Mouse (Mus musculus): Measurements from ENCODE around the gene Polr2e. TPM values are rescaled to one million over a fixed set of nuclear protein-coding genes. Genes with fewer than 3 reads are reported as not detected.

Gene Polr2e
- total and polyA plus RNA-seq, 2 experiments, result 26.4 to 74.6 TPM

GRCm38 (mm10) chr10:80074813-80075601 lies 35.4 kb upstream of the Polr2e start:
- WGBS, result 64% methylated on average over 28 of the region's 28 CpGs
- peaks cover 7% of the 10 kb centered on the region; the same call in 1 of the 2 replicates for H3K79me2 ChIP-seq (ENCODE audit: control insufficient read depth, insufficient read depth, low read length)
- TF ChIP-seq POLR2A (IDR thresholded peaks at IDR 0.05; ENCODE audit: extremely low read depth, insufficient read depth, low read length) (no peak), CTCF (IDR thresholded peaks at IDR 0.05; ENCODE audit: low read depth, low read length) (peak; percentile 40)
- H3K4me3 ChIP-seq (ENCODE audit: insufficient read depth, low read depth, low read length), result peak overlapping the region; percentile 67
- no peak for DNase-seq (ENCODE audit: extremely low read depth, low read depth, low spot score)
- peaks cover 4% of the 10 kb centered on the region; the same call in 1 of the 2 replicates for H3K36me3 ChIP-seq (ENCODE audit: control insufficient read depth, insufficient read depth, low read length)
- peak overlapping the region; percentile 78 for H3K9ac ChIP-seq (ENCODE audit: low read depth, low read length)
- peak overlapping the region; percentile 65 for H3K27ac ChIP-seq (replicated peaks; ENCODE audit: insufficient read depth, low read depth, low read length)
- peaks cover 37% of the 10 kb centered on the region for H3K4me1 ChIP-seq (ENCODE audit: control insufficient read depth, insufficient read depth, low read length)
- no peaks in the 10 kb centered on the region for H3K27me3 ChIP-seq (ENCODE audit: control insufficient read depth, insufficient read depth, low read length)

GRCm38 (mm10) chr10:80072623-80073489 lies 33.3 kb upstream of the Polr2e start:
- 74% methylated on average over 20 of the region's 20 CpGs for WGBS
- peaks cover 3% of the 10 kb centered on the region; the same call in 1 of the 2 replicates for H3K79me2 ChIP-seq (ENCODE audit: control insufficient read depth, insufficient read depth, low read length)
- H3K27me3 ChIP-seq (ENCODE audit: control insufficient read depth, insufficient read depth, low read length), result no peaks in the 10 kb centered on the region
- H3K4me1 ChIP-seq (ENCODE audit: control insufficient read depth, insufficient read depth, low read length), result peaks cover 44% of the 10 kb centered on the region
- DNase-seq (ENCODE audit: extremely low read depth, low read depth, low spot score), result no peak
- no peak for TF ChIP-seq CTCF (IDR thresholded peaks at IDR 0.05; ENCODE audit: low read depth, low read length)
- no peak for TF ChIP-seq POLR2A (IDR thresholded peaks at IDR 0.05; ENCODE audit: extremely low read depth, insufficient read depth, low read length)
- peak overlapping the region; percentile 1; the same call in 1 of the 2 replicates for H3K9ac ChIP-seq (ENCODE audit: low read depth, low read length)
- peak overlapping the region; percentile 84; the same call in 1 of the 2 replicates for H3K27ac ChIP-seq (replicated peaks; ENCODE audit: insufficient read depth, low read depth, low read length)
- H3K4me3 ChIP-seq (ENCODE audit: insufficient read depth, low read depth, low read length), result no peak overlapping the region
- no peaks in the 10 kb centered on the region for H3K36me3 ChIP-seq (ENCODE audit: control insufficient read depth, insufficient read depth, low read length)

- H3K4me3 ChIP-seq (ENCODE audit: insufficient read depth, low read depth, low read length), result no peak overlapping the region
- TF ChIP-seq POLR2A (IDR thresholded peaks at IDR 0.05; ENCODE audit: extremely low read depth, insufficient read depth, low read length) (no peak), CTCF (IDR thresholded peaks at IDR 0.05; ENCODE audit: low read depth, low read length) (no peak)
- H3K79me2 ChIP-seq (ENCODE audit: control insufficient read depth, insufficient read depth, low read length), result peaks cover 3% of the 10 kb centered on the region; the same call in 1 of the 2 replicates
- DNase-seq (ENCODE audit: extremely low read depth, low read depth, low spot score), result no peak
- H3K9ac ChIP-seq (ENCODE audit: low read depth, low read length), result peak overlapping the region; percentile 44
- WGBS, result 9% methylated on average over 3 of the region's 3 CpGs
- peak overlapping the region; percentile 84 for H3K27ac ChIP-seq (replicated peaks; ENCODE audit: insufficient read depth, low read depth, low read length)
- no peaks in the 10 kb centered on the region for H3K36me3 ChIP-seq (ENCODE audit: control insufficient read depth, insufficient read depth, low read length)
- H3K4me1 ChIP-seq (ENCODE audit: control insufficient read depth, insufficient read depth, low read length), result peaks cover 44% of the 10 kb centered on the region
- no peaks in the 10 kb centered on the region for H3K27me3 ChIP-seq (ENCODE audit: control insufficient read depth, insufficient read depth, low read length)
Measured at GRCm38 (mm10) chr10:80071516-80071900, 31.9 kb upstream of the Polr2e start.

GRCm38 (mm10) chr10:80070837-80071515 lies 31.4 kb upstream of the Polr2e start:
- TF ChIP-seq CTCF (IDR thresholded peaks at IDR 0.05; ENCODE audit: low read depth, low read length), result 0 out of 2 replicates have a peak, but pooled peaks have one; percentile 3
- TF ChIP-seq POLR2A (IDR thresholded peaks at IDR 0.05; ENCODE audit: extremely low read depth, insufficient read depth, low read length), result no peak
- 10% methylated on average over 9 of the region's 9 CpGs for WGBS
- Histone ChIP-seq H3K36me3 (ENCODE audit: control insufficient read depth, insufficient read depth, low read length) (no peaks in the 10 kb centered on the region), H3K9ac (ENCODE audit: low read depth, low read length) (peak overlapping the region; percentile 44), H3K4me3 (ENCODE audit: insufficient read depth, low read depth, low read length) (no peak overlapping the region), H3K27me3 (ENCODE audit: control insufficient read depth, insufficient read depth, low read length) (no peaks in the 10 kb centered on the region), H3K27ac (replicated peaks; ENCODE audit: insufficient read depth, low read depth, low read length) (peak overlapping the region; percentile 84), H3K79me2 (ENCODE audit: control insufficient read depth, insufficient read depth, low read length) (peaks cover 3% of the 10 kb centered on the region; the same call in 1 of the 2 replicates), H3K4me1 (ENCODE audit: control insufficient read depth, insufficient read depth, low read length) (peaks cover 44% of the 10 kb centered on the region)
- peak; percentile 95 for DNase-seq (ENCODE audit: extremely low read depth, low read depth, low spot score)

- Histone ChIP-seq H3K4me3 (ENCODE audit: insufficient read depth, low read depth, low read length) (no peak overlapping the region), H3K79me2 (ENCODE audit: control insufficient read depth, insufficient read depth, low read length) (peaks cover 3% of the 10 kb centered on the region; the same call in 1 of the 2 replicates), H3K36me3 (ENCODE audit: control insufficient read depth, insufficient read depth, low read length) (no peaks in the 10 kb centered on the region), H3K27ac (replicated peaks; ENCODE audit: insufficient read depth, low read depth, low read length) (no peak overlapping the region), H3K4me1 (ENCODE audit: control insufficient read depth, insufficient read depth, low read length) (peaks cover 44% of the 10 kb centered on the region), H3K9ac (ENCODE audit: low read depth, low read length) (no peak overlapping the region), H3K27me3 (ENCODE audit: control insufficient read depth, insufficient read depth, low read length) (no peaks in the 10 kb centered on the region)
- no peak for DNase-seq (ENCODE audit: extremely low read depth, low read depth, low spot score)
- TF ChIP-seq POLR2A (IDR thresholded peaks at IDR 0.05; ENCODE audit: extremely low read depth, insufficient read depth, low read length) (no peak), CTCF (IDR thresholded peaks at IDR 0.05; ENCODE audit: low read depth, low read length) (no peak)
- WGBS, result 83% methylated on average over 4 of the region's 4 CpGs
Measured at GRCm38 (mm10) chr10:80069948-80070450, 30.4 kb upstream of the Polr2e start.
